Mouse (Mus musculus): ENCODE data around the gene C1qtnf1. TPM values are rescaled to one million over a fixed set of nuclear protein-coding genes. Genes with fewer than 3 reads are reported as not detected.

Gene C1qtnf1
- polyA plus RNA-seq, 1 experiment from 2014 or later, result 5.8 TPM

DNA sequence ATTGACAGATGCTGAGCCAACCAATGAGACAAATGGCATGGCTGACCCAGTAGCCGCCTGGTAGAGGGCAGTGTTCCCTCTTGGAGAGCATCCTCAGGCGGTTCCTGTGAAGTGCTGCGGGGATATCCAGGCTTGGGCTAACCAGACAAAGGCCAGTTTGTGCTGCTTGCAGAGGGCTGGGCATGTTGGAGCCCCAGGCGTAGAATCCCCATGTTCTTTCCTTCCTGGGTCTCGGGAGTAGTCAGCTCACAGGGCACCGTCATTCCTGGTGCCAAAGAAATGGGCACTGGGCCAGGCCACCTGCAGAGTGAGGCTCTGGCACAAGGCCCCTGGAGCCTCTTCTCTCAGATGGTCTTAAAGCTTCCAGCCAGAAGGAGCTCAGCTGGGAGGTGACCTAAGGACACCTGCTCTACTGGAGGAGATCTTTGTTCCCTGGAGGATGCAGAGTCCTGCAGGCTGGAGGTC lies 8.5 kb downstream of the C1qtnf1 start:
- Histone ChIP-seq H3K4me3 (ENCODE audit: low read depth, low read length) (no peak overlapping the region), H3K27ac (ENCODE audit: low read depth) (no peak overlapping the region), H3K4me1 (ENCODE audit: insufficient read depth) (no peaks in the 10 kb centered on the region), H3K9me3 (ENCODE audit: low read length) (no peaks in the 10 kb centered on the region), H3K36me3 (replicated peaks; ENCODE audit: insufficient read depth, low read length) (no peaks in the 10 kb centered on the region), H3K9ac (replicated peaks) (no peak overlapping the region), H3K27me3 (ENCODE audit: insufficient read depth, low read length) (no peaks in the 10 kb centered on the region), H3K4me2 (ENCODE audit: low read depth, low read length) (no peak overlapping the region)
- ATAC-seq (no peak), DNase-seq (no peak)
- TF ChIP-seq CTCF (IDR thresholded peaks at IDR 0.05; ENCODE audit: low read depth) (peak; percentile 31), EP300 (IDR thresholded peaks at IDR 0.05; ENCODE audit: low read depth) (no peak)
- WGBS (ENCODE audit: insufficient replicate concordance), result 58% methylated on average over 6 of the region's 6 CpGs

DNA sequence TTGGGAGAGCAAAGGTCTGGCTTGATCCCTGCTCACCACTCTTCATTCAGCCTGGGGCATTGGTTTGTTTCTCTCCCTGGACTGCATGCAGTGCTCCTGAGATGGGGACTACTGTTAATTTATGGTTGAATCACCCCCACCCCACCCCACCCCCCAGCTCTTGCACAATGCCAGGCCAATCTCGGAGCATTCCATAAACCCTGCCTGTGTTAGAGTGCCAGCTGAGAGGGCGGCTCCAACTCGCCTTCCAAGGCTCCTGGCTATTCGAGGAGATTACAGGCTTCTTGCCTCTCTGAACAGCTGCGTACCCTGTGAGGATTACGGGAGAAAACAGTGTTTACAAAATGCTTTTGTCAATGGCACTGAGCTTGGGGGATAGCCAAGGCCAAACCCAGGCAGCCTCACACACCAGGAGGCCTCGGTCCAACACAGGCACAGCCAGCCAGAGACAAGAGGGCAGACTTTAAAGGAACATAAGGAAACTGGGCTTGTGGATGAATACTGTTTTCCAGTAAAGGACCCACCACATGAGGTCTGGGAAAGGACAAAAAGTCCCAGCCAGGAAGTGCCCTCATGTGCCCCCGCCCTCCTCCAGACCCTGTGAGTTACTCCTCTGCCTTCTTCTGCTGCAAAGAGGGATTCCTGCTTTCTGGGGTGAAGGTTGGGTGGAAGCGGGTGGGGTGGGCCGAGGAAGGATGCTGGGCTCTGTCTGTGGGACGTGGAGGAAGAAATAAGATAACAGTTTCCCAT lies 10.8 kb downstream of the C1qtnf1 start:
- Histone ChIP-seq H3K4me1 (ENCODE audit: insufficient read depth) (no peaks in the 10 kb centered on the region), H3K4me3 (ENCODE audit: low read depth, low read length) (no peak overlapping the region), H3K27me3 (ENCODE audit: insufficient read depth, low read length) (0 out of 2 replicates have a peak, but pooled peaks cover under 1% of the 10 kb centered on the region), H3K27ac (ENCODE audit: low read depth) (peak overlapping the region; percentile 32; the same call in 1 of the 2 replicates), H3K4me2 (ENCODE audit: low read depth, low read length) (no peak overlapping the region), H3K36me3 (replicated peaks; ENCODE audit: insufficient read depth, low read length) (no peaks in the 10 kb centered on the region), H3K9me3 (ENCODE audit: low read length) (no peaks in the 10 kb centered on the region), H3K9ac (replicated peaks) (no peak overlapping the region)
- ATAC-seq (peak; percentile 46), DNase-seq (no peak)
- WGBS (ENCODE audit: insufficient replicate concordance), result 40% methylated on average over 11 of the region's 11 CpGs
- TF ChIP-seq CTCF (IDR thresholded peaks at IDR 0.05; ENCODE audit: low read depth), result no peak
- peak; percentile 74 for TF ChIP-seq EP300 (IDR thresholded peaks at IDR 0.05; ENCODE audit: low read depth)

DNA sequence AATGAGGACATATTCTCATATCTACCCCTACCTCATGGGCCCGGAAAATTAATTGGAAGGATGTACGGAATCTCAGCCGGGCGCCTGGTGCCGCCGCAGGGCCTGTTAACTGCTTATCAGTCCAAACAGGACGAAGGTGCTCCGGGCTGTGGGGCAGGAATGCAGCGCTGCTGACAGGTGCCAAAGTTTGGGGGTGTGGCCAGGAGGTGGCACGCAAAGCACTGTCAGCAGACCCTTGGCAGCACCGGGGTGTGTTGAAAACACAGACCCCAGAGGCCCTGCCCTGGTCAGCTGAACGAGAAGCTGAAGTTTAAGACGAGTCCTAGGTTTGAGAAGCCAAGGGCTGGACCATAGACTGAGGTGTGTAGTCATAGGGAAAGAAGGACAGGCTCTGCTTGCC lies 14.7 kb downstream of the C1qtnf1 start:
- no peaks in the 10 kb centered on the region for H3K36me3 ChIP-seq (replicated peaks; ENCODE audit: insufficient read depth, low read length)
- no peak for DNase-seq
- no peaks in the 10 kb centered on the region for H3K4me1 ChIP-seq (ENCODE audit: insufficient read depth)
- WGBS (ENCODE audit: insufficient replicate concordance), result 65% methylated on average over 13 of the region's 13 CpGs
- no peak for ATAC-seq
- H3K9ac ChIP-seq (replicated peaks), result no peak overlapping the region
- H3K4me2 ChIP-seq (ENCODE audit: low read depth, low read length), result no peak overlapping the region
- H3K4me3 ChIP-seq (ENCODE audit: low read depth, low read length), result no peak overlapping the region
- H3K27ac ChIP-seq (ENCODE audit: low read depth), result no peak overlapping the region
- TF ChIP-seq CTCF (IDR thresholded peaks at IDR 0.05; ENCODE audit: low read depth) (no peak), EP300 (IDR thresholded peaks at IDR 0.05; ENCODE audit: low read depth) (no peak)
- 0 out of 2 replicates have a peak, but pooled peaks cover 3% of the 10 kb centered on the region for H3K27me3 ChIP-seq (ENCODE audit: insufficient read depth, low read length)
- H3K9me3 ChIP-seq (ENCODE audit: low read length), result no peaks in the 10 kb centered on the region

DNA sequence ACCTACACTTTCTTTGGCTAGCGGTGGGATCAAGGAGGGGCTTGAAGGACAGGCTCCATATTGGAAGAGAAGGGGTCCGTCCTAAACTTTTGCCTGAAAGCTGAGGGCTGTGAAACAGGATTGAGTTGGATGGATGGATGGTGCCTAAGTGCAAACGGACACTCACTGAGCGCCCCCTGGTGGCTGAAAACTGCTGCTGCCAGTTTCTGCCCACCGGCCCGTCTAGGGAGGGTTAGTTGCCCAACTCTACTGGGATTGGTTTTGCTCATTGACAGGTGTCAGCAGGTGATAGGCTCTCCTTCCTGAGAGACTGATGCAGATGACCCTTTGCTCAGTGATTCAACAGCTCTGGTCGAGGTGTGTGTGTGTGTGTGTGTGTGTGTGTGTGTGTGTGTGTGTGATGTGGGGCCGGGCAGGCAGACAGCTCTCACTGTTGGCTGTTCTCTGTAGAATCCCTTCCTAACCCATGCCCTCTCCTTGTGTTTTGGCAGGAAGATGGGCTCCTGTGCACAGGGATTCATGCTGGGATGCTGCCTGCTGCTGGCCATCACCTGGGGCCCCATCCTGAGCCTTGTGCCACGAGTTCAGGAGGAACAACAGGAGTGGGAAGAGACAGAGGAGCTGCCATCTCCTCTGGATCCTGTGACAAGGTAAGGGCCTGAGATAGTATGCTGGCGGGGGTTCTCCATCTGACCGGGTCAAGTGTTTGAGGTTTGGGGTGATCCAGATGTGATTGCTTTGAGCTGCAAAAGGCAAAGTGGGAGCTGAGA lies 15.4 kb downstream of the C1qtnf1 start:
- H3K4me1 ChIP-seq (ENCODE audit: insufficient read depth), result no peaks in the 10 kb centered on the region
- 0 out of 2 replicates have a peak, but pooled peaks cover 3% of the 10 kb centered on the region for H3K27me3 ChIP-seq (ENCODE audit: insufficient read depth, low read length)
- no peak overlapping the region for H3K27ac ChIP-seq (ENCODE audit: low read depth)
- ATAC-seq, result peak; percentile 87
- peak; percentile 85 for DNase-seq
- TF ChIP-seq EP300 (IDR thresholded peaks at IDR 0.05; ENCODE audit: low read depth), result no peak
- peak; percentile 90 for TF ChIP-seq CTCF (IDR thresholded peaks at IDR 0.05; ENCODE audit: low read depth)
- no peaks in the 10 kb centered on the region for H3K9me3 ChIP-seq (ENCODE audit: low read length)
- no peak overlapping the region for H3K4me2 ChIP-seq (ENCODE audit: low read depth, low read length)
- no peak overlapping the region for H3K9ac ChIP-seq (replicated peaks)
- H3K36me3 ChIP-seq (replicated peaks; ENCODE audit: insufficient read depth, low read length), result no peaks in the 10 kb centered on the region
- 32% methylated on average over 11 of the region's 11 CpGs for WGBS (ENCODE audit: insufficient replicate concordance)
- no peak overlapping the region for H3K4me3 ChIP-seq (ENCODE audit: low read depth, low read length)

DNA sequence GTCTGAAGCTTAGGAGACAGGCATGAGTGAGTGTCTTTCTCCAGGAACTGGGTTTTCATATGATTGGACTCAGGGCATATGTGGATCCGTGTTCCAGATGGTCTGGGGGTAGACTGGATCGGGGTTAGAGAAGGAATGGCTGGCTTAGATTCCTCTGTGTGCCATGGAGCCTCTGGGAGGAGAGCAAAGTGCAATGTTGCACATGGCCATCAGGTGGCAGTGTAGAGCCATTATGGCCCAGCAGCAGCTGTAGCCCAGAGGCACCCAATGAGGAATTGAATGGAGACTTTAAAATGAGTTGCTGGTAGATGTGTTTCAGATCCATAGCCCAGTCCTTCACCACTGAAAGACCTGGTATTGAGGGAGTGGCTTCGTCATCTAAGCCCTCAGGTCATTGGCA lies 17.8 kb downstream of the C1qtnf1 start:
- ATAC-seq, result peak; percentile 45; the same call in 1 of the 2 replicates
- Histone ChIP-seq H3K9me3 (ENCODE audit: low read length) (no peaks in the 10 kb centered on the region), H3K9ac (replicated peaks) (no peak overlapping the region), H3K4me1 (ENCODE audit: insufficient read depth) (no peaks in the 10 kb centered on the region), H3K27ac (ENCODE audit: low read depth) (no peak overlapping the region), H3K4me2 (ENCODE audit: low read depth, low read length) (no peak overlapping the region), H3K36me3 (replicated peaks; ENCODE audit: insufficient read depth, low read length) (no peaks in the 10 kb centered on the region), H3K4me3 (ENCODE audit: low read depth, low read length) (no peak overlapping the region), H3K27me3 (ENCODE audit: insufficient read depth, low read length) (0 out of 2 replicates have a peak, but pooled peaks cover 3% of the 10 kb centered on the region)
- TF ChIP-seq CTCF (IDR thresholded peaks at IDR 0.05; ENCODE audit: low read depth) (peak; percentile 98), EP300 (IDR thresholded peaks at IDR 0.05; ENCODE audit: low read depth) (no peak)
- DNase-seq, result peak; percentile 78
- WGBS (ENCODE audit: insufficient replicate concordance), result 14% methylated on average over 3 of the region's 3 CpGs

DNA sequence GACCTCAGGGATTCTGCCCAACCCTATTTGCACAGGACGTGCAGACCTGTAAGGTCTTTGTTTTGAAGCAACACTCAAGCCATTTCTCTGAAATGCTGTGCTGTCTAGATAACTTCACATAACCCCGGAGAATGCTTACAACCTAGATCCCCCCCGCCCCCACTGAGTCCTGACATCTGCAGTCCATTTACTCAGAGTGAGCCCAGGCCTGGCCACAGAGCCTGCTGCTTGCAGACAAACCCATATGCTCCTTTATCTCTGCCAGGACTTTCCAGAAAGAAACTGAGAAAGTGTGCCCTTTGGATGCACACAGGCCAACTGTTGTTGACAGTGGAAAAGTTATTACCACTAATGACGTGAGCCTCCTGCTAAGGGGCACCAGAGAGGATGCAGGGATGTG lies 19.3 kb downstream of the C1qtnf1 start:
- no peak for DNase-seq
- TF ChIP-seq CTCF (IDR thresholded peaks at IDR 0.05; ENCODE audit: low read depth) (no peak), EP300 (IDR thresholded peaks at IDR 0.05; ENCODE audit: low read depth) (no peak)
- 58% methylated on average over 4 of the region's 4 CpGs for WGBS (ENCODE audit: insufficient replicate concordance)

More for the DNA sequence above, 19.3 kb downstream of the C1qtnf1 start:
- H3K4me1 ChIP-seq (ENCODE audit: insufficient read depth), result no peaks in the 10 kb centered on the region
- no peak overlapping the region for H3K9ac ChIP-seq (replicated peaks)
- no peaks in the 10 kb centered on the region for H3K36me3 ChIP-seq (replicated peaks; ENCODE audit: insufficient read depth, low read length)
- ATAC-seq, result no peak
- H3K4me3 ChIP-seq (ENCODE audit: low read depth, low read length), result no peak overlapping the region
- no peak overlapping the region for H3K4me2 ChIP-seq (ENCODE audit: low read depth, low read length)
- no peak overlapping the region for H3K27ac ChIP-seq (ENCODE audit: low read depth)
- H3K9me3 ChIP-seq (ENCODE audit: low read length), result no peaks in the 10 kb centered on the region
- H3K27me3 ChIP-seq (ENCODE audit: insufficient read depth, low read length), result 0 out of 2 replicates have a peak, but pooled peaks cover 3% of the 10 kb centered on the region

Data from liver, postnatal 0 days (tissue).